Mouse (Mus musculus): ENCODE data around the gene Dclk1.

DNA sequence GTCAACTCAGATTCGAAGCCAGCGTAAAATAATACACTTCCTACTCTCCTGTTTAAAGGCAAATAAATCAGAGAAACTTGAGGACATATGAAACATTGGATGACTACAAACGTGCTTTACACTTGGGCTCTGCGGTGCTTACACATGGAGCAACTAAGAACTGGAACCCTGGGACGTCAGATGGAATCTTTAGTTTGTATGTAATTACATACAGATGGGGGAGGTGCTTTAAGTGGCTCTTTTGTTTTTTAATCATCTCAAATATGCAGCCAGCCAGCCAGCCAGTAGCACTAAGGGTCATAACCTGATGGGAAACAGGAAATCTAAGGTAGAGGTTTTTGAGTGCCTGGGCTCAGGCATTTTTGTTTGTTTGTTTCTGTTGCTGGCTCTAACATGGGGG lies 295.6 kb downstream of the Dclk1 start:
- TF ChIP-seq CTCF (IDR thresholded peaks at IDR 0.05; ENCODE audit: borderline replicate concordance, insufficient read depth, low read length) = no peak
- no peak for TF ChIP-seq POLR2A (IDR thresholded peaks at IDR 0.05; ENCODE audit: low read depth, low read length)
